In genomic region chr7:99326128-99326527, GRCm38 (mm10) we compare ENCODE assay signal across 13 mouse cellular contexts. TPM values are rescaled to one million over a fixed set of nuclear protein-coding genes. Genes with fewer than 3 reads are reported as not detected.
"Had no signal": no experiment of that assay in that cellular context is flagged by ENCODE, and none has a peak within 500 bp of the region (broad histone marks: within the 10 kb centered on the region; RNA-seq: fewer than 3 reads in every experiment).

No protein-coding gene starts in this region.

- ATAC-seq: liver, postnatal 0 days had no signal

- H3K9ac ChIP-seq: limb, embryonic 12.5 days; liver, embryonic 13.5 days; liver, postnatal 0 days; lung, embryonic 15.5 days had no signal

- H3K4me3 ChIP-seq: layer of hippocampus, adult 2 months; limb, embryonic 12.5 days; liver, embryonic 13.5 days; lung, embryonic 15.5 days had no signal

- H3K36me3 ChIP-seq: limb, embryonic 12.5 days; liver, embryonic 13.5 days; lung, embryonic 15.5 days had no signal

- H3K4me1 ChIP-seq: liver, embryonic 13.5 days had no signal

- H3K27ac ChIP-seq: layer of hippocampus, adult 2 months; limb, embryonic 12.5 days; liver, embryonic 13.5 days; lung, embryonic 15.5 days had no signal

- H3K9me3 ChIP-seq: limb, embryonic 12.5 days; liver, embryonic 13.5 days; lung, embryonic 15.5 days had no signal

- H3K4me2 ChIP-seq: limb, embryonic 12.5 days; liver, embryonic 13.5 days; lung, embryonic 15.5 days had no signal

- DNase-seq: kidney, adult 9 months; kidney, postnatal 10 days; kidney, postnatal 4 days; liver; liver, embryonic 13.5 days; liver, postnatal 0 days; lung, postnatal 36 days; thymus, adult 2 months; thymus, postnatal 25 days had no signal

RNA-seq across cellular contexts. Expression of gene Map6, which starts 58.9 kb away (rescaled TPM):
- total RNA-seq: megakaryocyte progenitor cell, adult 5-6 weeks had no signal
